Mouse (Mus musculus) testis, adult 2 months (tissue): ENCODE measurements around the gene Lyl1. TPM values are rescaled to one million over a fixed set of nuclear protein-coding genes. Genes with fewer than 3 reads are reported as not detected.

Experiments used
- H3K27ac ChIP-seq: fragments of 200-500 bp; 2 replicates; pipeline ENCODE4 v1.5.1; 2012; ENCODE audit warnings: low read depth, low read length; ENCODE audit not compliant: control insufficient read depth, insufficient read depth
- H3K27me3 ChIP-seq: fragments of 200-500 bp; 2 replicates; pipeline ENCODE4 v1.6.1; 2012; ENCODE audit warnings: mild to moderate bottlenecking, low read length, moderate library complexity; ENCODE audit not compliant: control insufficient read depth, insufficient read depth
- H3K36me3 ChIP-seq: fragments of 200-500 bp; 2 replicates; pipeline ENCODE4 v1.6.1; 2012; ENCODE audit warnings: mild to moderate bottlenecking, low read length; ENCODE audit not compliant: control insufficient read depth, insufficient read depth
- H3K4me1 ChIP-seq: fragments of 200-500 bp; 2 replicates; pipeline ENCODE4 v1.6.1; 2012; ENCODE audit warnings: low read length; ENCODE audit not compliant: control insufficient read depth, insufficient read depth
- H3K4me3 ChIP-seq: fragments of 200-500 bp; 2 replicates; pipeline ENCODE4 v1.5.1; 2012; ENCODE audit warnings: low read depth, mild to moderate bottlenecking, low read length, moderate library complexity, mixed read lengths; ENCODE audit not compliant: control insufficient read depth
- CTCF ChIP-seq: fragments of 200-500 bp; IDR thresholded peaks from 2 replicates; pipeline ENCODE4 v1.5.1; 2012; ENCODE audit warnings: low read depth, mild to moderate bottlenecking, inconsistent platforms, low read length, moderate library complexity; ENCODE audit not compliant: control insufficient read depth, insufficient read depth, insufficient replicate concordance
- POLR2A ChIP-seq: fragments of 200-500 bp; IDR thresholded peaks from 2 replicates; pipeline ENCODE4 v1.6.1; 2012; ENCODE audit warnings: low read depth, mild to moderate bottlenecking, inconsistent platforms, low read length, moderate library complexity; ENCODE audit not compliant: control insufficient read depth
- polyA plus RNA-seq: library from polyadenylated mRNA; depleted of rRNA; stranded (reverse); fragments of >200 nt; gene quantifications from 2 replicates; pipeline ENCODE4 v1.2.3, GENCODE M21; 2012

Gene Lyl1
- polyA plus RNA-seq, 1 experiment: 0.93 TPM

DNA sequence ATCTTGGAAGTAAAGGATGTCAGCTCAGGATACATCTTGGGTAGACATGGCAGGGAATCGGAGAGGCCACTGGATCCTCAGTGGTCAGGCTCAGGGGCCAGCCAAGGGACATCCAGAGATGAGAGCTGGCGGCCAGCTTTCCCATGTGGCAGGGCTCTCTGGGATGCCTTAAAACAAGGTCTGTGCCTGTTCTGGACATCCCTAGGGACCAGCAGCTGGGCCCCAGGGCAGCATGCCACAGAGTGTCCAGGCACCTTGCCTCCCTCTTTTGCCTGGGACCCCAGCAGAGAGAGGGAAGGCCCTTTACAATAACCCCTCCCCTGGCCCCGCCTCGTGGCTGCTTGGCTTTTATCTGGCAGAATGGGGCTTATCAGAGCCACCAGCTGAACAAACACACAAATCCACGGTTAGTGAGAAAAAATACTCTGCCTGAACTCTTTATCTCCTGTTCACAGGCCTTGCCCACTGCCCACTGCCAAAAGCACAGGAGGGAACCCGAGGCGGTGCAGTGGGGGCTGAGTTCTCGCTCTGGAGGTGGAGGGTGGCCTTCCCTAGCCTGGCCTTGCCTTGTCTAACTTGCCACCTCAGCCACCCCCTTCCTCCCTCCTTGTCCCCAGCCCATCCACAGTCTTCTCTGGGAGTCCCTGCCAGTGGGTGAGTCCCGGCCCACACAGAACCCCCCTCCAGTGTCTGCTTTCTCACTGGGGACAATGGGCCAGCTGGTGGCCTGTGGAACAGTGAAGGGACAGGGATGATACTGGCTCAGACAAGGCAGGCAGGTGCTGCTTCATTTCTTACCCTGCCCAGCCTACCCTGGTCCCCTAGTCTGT is 29.5 kb downstream of the Lyl1 start:
- TF ChIP-seq POLR2A (no peak), CTCF (no peak)
- peak overlapping the region; percentile 24; the same call in 1 of the 2 replicates for H3K27ac ChIP-seq
- no peaks in the 10 kb centered on the region for H3K27me3 ChIP-seq
- peak overlapping the region; percentile 59 for H3K4me3 ChIP-seq
- H3K36me3 ChIP-seq: no peaks in the 10 kb centered on the region
- H3K4me1 ChIP-seq: peaks cover 10% of the 10 kb centered on the region

DNA sequence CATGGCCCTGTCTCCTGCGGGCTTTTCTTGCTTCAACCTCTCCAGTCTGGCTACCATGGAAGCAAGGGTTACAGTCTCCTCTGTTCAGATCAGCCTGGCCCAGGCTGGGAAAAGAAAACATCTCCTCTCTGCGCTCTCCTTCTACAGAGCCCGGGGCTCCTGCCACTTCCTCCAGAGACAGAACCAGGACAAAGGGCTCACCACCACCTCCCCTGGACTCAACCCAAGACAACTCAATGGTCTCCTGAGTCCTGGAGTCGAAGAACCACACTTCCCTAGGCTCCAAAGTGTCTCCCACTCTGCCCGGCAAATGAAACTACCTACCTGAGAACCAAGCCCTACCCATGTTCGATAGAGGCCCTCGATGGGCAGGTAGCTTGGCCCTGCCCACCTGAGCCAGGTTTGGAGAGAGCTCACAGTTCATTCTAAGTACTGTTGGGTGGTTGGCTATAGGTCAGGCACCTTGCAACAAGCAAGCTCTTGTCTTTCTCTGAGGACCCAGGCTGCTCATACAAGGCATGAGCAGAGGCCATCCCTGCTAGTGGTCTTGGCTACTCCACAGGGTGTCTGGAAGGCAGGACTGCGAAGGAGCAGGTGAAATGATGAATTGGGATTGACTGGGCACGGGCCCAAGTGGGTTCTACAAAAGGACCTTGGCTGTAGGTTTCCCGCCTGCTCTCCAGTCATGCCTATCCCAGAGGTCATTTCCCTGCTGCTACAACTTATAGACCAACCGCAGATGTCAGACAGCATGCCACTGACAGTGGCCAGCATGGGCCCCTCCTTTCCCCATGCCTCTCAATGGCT is 30.3 kb downstream of the Lyl1 start:
- no peaks in the 10 kb centered on the region for H3K27me3 ChIP-seq
- peaks cover 10% of the 10 kb centered on the region for H3K4me1 ChIP-seq
- TF ChIP-seq CTCF: no peak
- TF ChIP-seq POLR2A: no peak
- no peaks in the 10 kb centered on the region for H3K36me3 ChIP-seq
- H3K27ac ChIP-seq: no peak overlapping the region
- no peak overlapping the region for H3K4me3 ChIP-seq

DNA sequence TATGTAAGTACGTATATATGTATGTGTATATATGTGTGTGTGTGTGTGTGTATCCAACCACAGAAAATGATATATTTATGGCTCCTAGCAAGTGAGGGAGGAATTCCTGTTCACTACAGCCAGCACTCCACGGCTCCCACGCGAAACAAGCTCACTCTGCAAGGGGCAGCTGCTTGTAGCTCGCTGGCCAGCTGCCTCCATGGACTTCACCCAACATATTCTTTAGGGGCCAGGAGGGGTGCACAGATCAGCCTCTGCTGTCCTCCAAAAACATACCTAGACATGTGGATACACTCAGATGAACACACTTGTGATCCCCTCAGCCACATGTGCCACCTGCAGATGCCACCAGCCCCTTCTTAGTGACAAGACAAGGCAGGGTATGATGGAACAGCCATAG is 31.3 kb downstream of the Lyl1 start:
- Histone ChIP-seq H3K4me1 (peaks cover 11% of the 10 kb centered on the region), H3K36me3 (no peaks in the 10 kb centered on the region), H3K27me3 (no peaks in the 10 kb centered on the region), H3K27ac (no peak overlapping the region), H3K4me3 (no peak overlapping the region)
- TF ChIP-seq POLR2A (no peak), CTCF (no peak)

DNA sequence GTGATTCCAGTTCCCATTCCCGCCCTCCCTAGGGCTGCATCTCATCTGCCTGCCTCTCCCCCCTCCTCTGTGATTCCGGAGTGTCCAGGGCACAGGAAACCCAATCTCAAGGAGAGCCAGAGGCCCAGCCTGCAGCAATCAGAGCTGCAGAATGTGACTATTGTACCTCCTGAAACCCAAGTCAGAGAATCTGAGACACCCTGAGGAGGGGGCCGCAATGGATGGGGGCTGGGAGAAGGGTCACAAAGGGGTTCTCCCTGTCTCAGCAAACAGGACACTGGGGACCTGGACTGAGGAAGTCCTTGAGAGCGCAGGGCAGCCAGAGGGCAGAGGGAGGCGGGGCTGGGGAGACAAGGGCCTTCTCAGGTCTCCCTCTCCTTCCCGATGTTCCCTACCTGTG is 31.7 kb downstream of the Lyl1 start:
- Histone ChIP-seq H3K4me3 (no peak overlapping the region), H3K36me3 (no peaks in the 10 kb centered on the region), H3K27me3 (no peaks in the 10 kb centered on the region), H3K27ac (no peak overlapping the region), H3K4me1 (peaks cover 15% of the 10 kb centered on the region)
- no peak for TF ChIP-seq CTCF
- no peak for TF ChIP-seq POLR2A

- H3K4me1 ChIP-seq: peaks cover 18% of the 10 kb centered on the region
- H3K36me3 ChIP-seq: no peaks in the 10 kb centered on the region
- no peak for TF ChIP-seq POLR2A
- TF ChIP-seq CTCF: no peak
- no peaks in the 10 kb centered on the region for H3K27me3 ChIP-seq
- no peak overlapping the region for H3K4me3 ChIP-seq
- no peak overlapping the region for H3K27ac ChIP-seq
Observed at GRCm38 (mm10) chr8:84733959-84734358, 32.7 kb downstream of the Lyl1 start.

DNA sequence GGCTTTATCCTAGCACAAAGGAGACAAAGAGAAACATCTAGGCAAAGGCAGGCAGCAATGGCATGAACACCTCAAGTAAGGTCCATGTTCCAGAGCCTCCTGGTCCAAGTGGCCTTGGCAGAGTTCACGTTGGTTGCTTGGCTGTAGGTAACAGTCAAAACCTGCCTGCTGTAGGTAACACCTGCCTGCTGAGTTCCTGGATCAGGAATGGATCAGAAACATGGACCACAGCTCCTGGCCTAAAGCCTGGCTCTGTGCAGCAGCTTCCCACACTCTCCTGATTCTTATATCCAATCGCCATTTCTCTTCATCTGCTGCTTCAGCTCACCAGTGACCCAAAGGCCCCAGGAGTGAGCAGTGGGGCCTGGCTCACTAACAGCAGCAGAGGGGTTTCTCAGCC is 33.4 kb downstream of the Lyl1 start:
- peaks cover 18% of the 10 kb centered on the region for H3K4me1 ChIP-seq
- no peaks in the 10 kb centered on the region for H3K27me3 ChIP-seq
- H3K27ac ChIP-seq: no peak overlapping the region
- H3K4me3 ChIP-seq: no peak overlapping the region
- no peaks in the 10 kb centered on the region for H3K36me3 ChIP-seq
- TF ChIP-seq POLR2A: no peak
- TF ChIP-seq CTCF: no peak

- Histone ChIP-seq H3K27ac (no peak overlapping the region), H3K27me3 (no peaks in the 10 kb centered on the region), H3K36me3 (no peaks in the 10 kb centered on the region), H3K4me1 (peaks cover 15% of the 10 kb centered on the region), H3K4me3 (no peak overlapping the region)
- TF ChIP-seq POLR2A: no peak
- TF ChIP-seq CTCF: no peak
Observed at GRCm38 (mm10) chr8:84735597-84735996, 34.3 kb downstream of the Lyl1 start.
